Mouse (Mus musculus): ENCODE measurements at regions not wholly inside any gene's neighbourhood (a gene's known extent, or its start where the extent isn't known, plus 50 kb on each side); places are given as distances from the start of the nearest gene placed in this dataset.

GRCm38 (mm10) chr11:82588744-82589143 lies 175.4 kb downstream of the Cct6b start:
- Histone ChIP-seq H3K9me3 (replicated peaks; ENCODE audit: control insufficient read depth, insufficient read depth, low read length, poor library complexity, severe bottlenecking) (no peaks in the 10 kb centered on the region), H3K27ac (ENCODE audit: insufficient read depth, low read length) (no peak overlapping the region), H3K9ac (ENCODE audit: low read depth, poor library complexity, severe bottlenecking) (no peak overlapping the region), H3K4me1 (ENCODE audit: control insufficient read depth, insufficient read depth, low read length) (no peaks in the 10 kb centered on the region), H3K4me3 (ENCODE audit: low read depth, low read length) (no peak overlapping the region), H3K27me3 (ENCODE audit: control insufficient read depth, insufficient read depth, low read length, poor library complexity, severe bottlenecking) (no peaks in the 10 kb centered on the region), H3K36me3 (ENCODE audit: control insufficient read depth, insufficient read depth, low read length, poor library complexity, severe bottlenecking) (no peaks in the 10 kb centered on the region)
- TF ChIP-seq CTCF (IDR thresholded peaks at IDR 0.05; ENCODE audit: low read depth, low read length) (no peak), EP300 (IDR thresholded peaks at IDR 0.05; ENCODE audit: insufficient read depth, low read depth, low read length) (no peak), POLR2A (IDR thresholded peaks at IDR 0.05; ENCODE audit: insufficient read depth, low read length) (no peak)

DNA sequence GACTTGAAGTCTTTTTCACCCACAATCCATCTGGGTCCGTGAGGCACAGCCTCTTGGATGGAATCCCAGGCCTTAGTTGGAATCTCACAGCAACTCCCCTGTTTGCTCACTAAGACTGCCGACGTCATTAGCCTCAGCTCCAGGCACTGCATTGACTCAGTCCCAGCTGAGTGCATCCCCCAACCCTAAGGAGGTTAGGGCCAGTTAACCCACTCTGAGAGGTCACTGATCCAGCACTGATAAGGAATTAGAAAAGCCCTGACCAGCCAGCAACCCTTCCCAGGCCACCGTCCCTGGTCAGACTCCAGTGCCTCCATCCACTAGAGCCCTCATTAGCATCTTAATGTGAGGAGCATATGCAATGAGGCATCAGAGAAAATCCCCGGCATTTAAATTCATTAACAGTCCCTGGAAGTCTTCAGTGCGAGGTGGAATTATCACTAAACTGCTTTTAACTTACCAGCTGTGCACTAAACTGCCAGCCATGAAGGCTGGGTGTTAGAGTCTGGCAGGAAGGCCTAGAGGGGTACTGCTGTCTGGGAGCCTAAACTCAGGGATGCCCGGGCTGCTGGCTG lies 184.2 kb downstream of the Cct6b start:
- Histone ChIP-seq H3K9ac (ENCODE audit: low read depth, poor library complexity, severe bottlenecking) (no peak overlapping the region), H3K27me3 (ENCODE audit: control insufficient read depth, insufficient read depth, low read length, poor library complexity, severe bottlenecking) (0 out of 2 replicates have a peak, but pooled peaks cover 2% of the 10 kb centered on the region), H3K4me3 (ENCODE audit: low read depth, low read length) (no peak overlapping the region), H3K36me3 (ENCODE audit: control insufficient read depth, insufficient read depth, low read length, poor library complexity, severe bottlenecking) (no peaks in the 10 kb centered on the region), H3K4me1 (ENCODE audit: control insufficient read depth, insufficient read depth, low read length) (no peaks in the 10 kb centered on the region), H3K27ac (ENCODE audit: insufficient read depth, low read length) (no peak overlapping the region), H3K9me3 (replicated peaks; ENCODE audit: control insufficient read depth, insufficient read depth, low read length, poor library complexity, severe bottlenecking) (no peaks in the 10 kb centered on the region)
- no peak for TF ChIP-seq POLR2A (IDR thresholded peaks at IDR 0.05; ENCODE audit: insufficient read depth, low read length)
- TF ChIP-seq CTCF (IDR thresholded peaks at IDR 0.05; ENCODE audit: low read depth, low read length): no peak
- TF ChIP-seq EP300 (IDR thresholded peaks at IDR 0.05; ENCODE audit: insufficient read depth, low read depth, low read length): no peak

DNA sequence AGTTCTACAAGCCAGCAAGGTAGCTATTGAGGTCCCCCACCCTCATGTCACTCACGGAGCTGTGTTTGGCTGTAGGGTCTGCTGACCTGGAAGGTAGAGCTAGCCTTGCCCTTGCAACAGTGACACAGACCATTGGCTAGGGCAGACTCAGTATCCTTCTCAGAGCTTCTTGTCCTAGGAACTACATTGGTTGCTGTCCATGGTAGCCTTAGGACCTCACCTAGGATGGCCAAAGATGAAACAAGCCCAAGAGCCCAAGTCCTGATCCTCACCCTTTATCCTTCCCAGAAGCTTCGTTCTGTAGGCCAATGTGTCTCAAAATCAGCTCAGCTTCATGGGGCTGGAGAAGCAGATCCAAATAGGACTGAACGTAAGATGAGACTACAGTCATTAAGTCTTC lies 187.3 kb downstream of the Tmem132e start:
- H3K9ac ChIP-seq (ENCODE audit: low read depth, poor library complexity, severe bottlenecking): no peak overlapping the region
- H3K9me3 ChIP-seq (replicated peaks; ENCODE audit: control insufficient read depth, insufficient read depth, low read length, poor library complexity, severe bottlenecking): no peaks in the 10 kb centered on the region
- H3K27ac ChIP-seq (ENCODE audit: insufficient read depth, low read length): no peak overlapping the region
- H3K4me1 ChIP-seq (ENCODE audit: control insufficient read depth, insufficient read depth, low read length): no peaks in the 10 kb centered on the region
- H3K27me3 ChIP-seq (ENCODE audit: control insufficient read depth, insufficient read depth, low read length, poor library complexity, severe bottlenecking): no peaks in the 10 kb centered on the region
- H3K36me3 ChIP-seq (ENCODE audit: control insufficient read depth, insufficient read depth, low read length, poor library complexity, severe bottlenecking): no peaks in the 10 kb centered on the region
- no peak overlapping the region for H3K4me3 ChIP-seq (ENCODE audit: low read depth, low read length)
- TF ChIP-seq POLR2A (IDR thresholded peaks at IDR 0.05; ENCODE audit: insufficient read depth, low read length): no peak
- TF ChIP-seq EP300 (IDR thresholded peaks at IDR 0.05; ENCODE audit: insufficient read depth, low read depth, low read length): no peak
- no peak for TF ChIP-seq CTCF (IDR thresholded peaks at IDR 0.05; ENCODE audit: low read depth, low read length)

DNA sequence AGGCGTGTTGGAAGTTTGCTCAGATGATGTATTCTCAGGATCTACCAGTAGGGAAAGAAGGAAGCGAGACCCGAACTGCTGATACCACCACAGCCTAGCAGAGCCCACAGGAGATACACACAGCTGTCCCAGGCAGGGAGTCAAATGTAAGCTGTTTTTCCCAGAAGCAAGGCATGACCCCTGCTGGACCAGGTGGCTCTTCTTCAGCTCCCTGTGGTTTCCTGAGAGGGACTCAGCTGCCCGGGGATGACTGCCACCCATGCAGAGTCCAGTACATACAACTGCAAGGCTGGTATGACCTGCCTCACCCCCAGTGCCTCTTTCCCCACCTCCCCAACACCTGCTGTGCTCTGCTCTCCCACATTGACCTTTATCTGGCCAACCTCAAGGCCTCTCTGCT lies 184.4 kb downstream of the Tmem132e start:
- Histone ChIP-seq H3K27ac (ENCODE audit: insufficient read depth, low read length) (no peak overlapping the region), H3K4me3 (ENCODE audit: low read depth, low read length) (no peak overlapping the region), H3K4me1 (ENCODE audit: control insufficient read depth, insufficient read depth, low read length) (no peaks in the 10 kb centered on the region), H3K36me3 (ENCODE audit: control insufficient read depth, insufficient read depth, low read length, poor library complexity, severe bottlenecking) (no peaks in the 10 kb centered on the region), H3K9me3 (replicated peaks; ENCODE audit: control insufficient read depth, insufficient read depth, low read length, poor library complexity, severe bottlenecking) (no peaks in the 10 kb centered on the region), H3K27me3 (ENCODE audit: control insufficient read depth, insufficient read depth, low read length, poor library complexity, severe bottlenecking) (no peaks in the 10 kb centered on the region), H3K9ac (ENCODE audit: low read depth, poor library complexity, severe bottlenecking) (no peak overlapping the region)
- TF ChIP-seq CTCF (IDR thresholded peaks at IDR 0.05; ENCODE audit: low read depth, low read length) (no peak), EP300 (IDR thresholded peaks at IDR 0.05; ENCODE audit: insufficient read depth, low read depth, low read length) (no peak), POLR2A (IDR thresholded peaks at IDR 0.05; ENCODE audit: insufficient read depth, low read length) (no peak)

DNA sequence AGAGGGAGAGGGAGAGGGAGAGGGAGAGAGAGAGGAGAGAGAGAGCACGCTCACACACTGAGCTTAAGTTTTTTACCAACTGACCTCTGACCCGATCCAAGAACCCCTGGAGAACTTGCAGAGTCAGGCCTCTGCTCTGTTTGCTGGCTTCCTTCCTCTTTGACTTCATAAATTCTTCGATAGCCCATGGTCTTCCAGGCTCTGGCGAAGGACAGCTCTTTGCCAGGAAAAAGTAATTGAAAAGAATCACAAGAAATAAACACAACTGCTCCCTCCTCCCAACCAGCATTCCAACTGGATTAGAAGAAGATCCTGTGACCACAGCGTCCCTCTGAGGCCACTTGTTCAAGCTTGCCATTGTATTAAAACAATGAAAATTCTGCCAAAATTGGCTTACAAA lies 182.8 kb downstream of the Tmem132e start:
- H3K4me3 ChIP-seq (ENCODE audit: low read depth, low read length): no peak overlapping the region
- no peaks in the 10 kb centered on the region for H3K9me3 ChIP-seq (replicated peaks; ENCODE audit: control insufficient read depth, insufficient read depth, low read length, poor library complexity, severe bottlenecking)
- H3K4me1 ChIP-seq (ENCODE audit: control insufficient read depth, insufficient read depth, low read length): no peaks in the 10 kb centered on the region
- H3K27me3 ChIP-seq (ENCODE audit: control insufficient read depth, insufficient read depth, low read length, poor library complexity, severe bottlenecking): no peaks in the 10 kb centered on the region
- H3K9ac ChIP-seq (ENCODE audit: low read depth, poor library complexity, severe bottlenecking): no peak overlapping the region
- TF ChIP-seq POLR2A (IDR thresholded peaks at IDR 0.05; ENCODE audit: insufficient read depth, low read length) (no peak), CTCF (IDR thresholded peaks at IDR 0.05; ENCODE audit: low read depth, low read length) (no peak), EP300 (IDR thresholded peaks at IDR 0.05; ENCODE audit: insufficient read depth, low read depth, low read length) (no peak)
- H3K36me3 ChIP-seq (ENCODE audit: control insufficient read depth, insufficient read depth, low read length, poor library complexity, severe bottlenecking): no peaks in the 10 kb centered on the region
- no peak overlapping the region for H3K27ac ChIP-seq (ENCODE audit: insufficient read depth, low read length)

- H3K27me3 ChIP-seq (ENCODE audit: control insufficient read depth, insufficient read depth, low read length, poor library complexity, severe bottlenecking): no peaks in the 10 kb centered on the region
- H3K27ac ChIP-seq (ENCODE audit: insufficient read depth, low read length): no peak overlapping the region
- H3K36me3 ChIP-seq (ENCODE audit: control insufficient read depth, insufficient read depth, low read length, poor library complexity, severe bottlenecking): no peaks in the 10 kb centered on the region
- no peak overlapping the region for H3K4me3 ChIP-seq (ENCODE audit: low read depth, low read length)
- H3K9ac ChIP-seq (ENCODE audit: low read depth, poor library complexity, severe bottlenecking): no peak overlapping the region
- no peaks in the 10 kb centered on the region for H3K4me1 ChIP-seq (ENCODE audit: control insufficient read depth, insufficient read depth, low read length)
- H3K9me3 ChIP-seq (replicated peaks; ENCODE audit: control insufficient read depth, insufficient read depth, low read length, poor library complexity, severe bottlenecking): no peaks in the 10 kb centered on the region
- no peak for TF ChIP-seq POLR2A (IDR thresholded peaks at IDR 0.05; ENCODE audit: insufficient read depth, low read length)
- TF ChIP-seq EP300 (IDR thresholded peaks at IDR 0.05; ENCODE audit: insufficient read depth, low read depth, low read length): no peak
- TF ChIP-seq CTCF (IDR thresholded peaks at IDR 0.05; ENCODE audit: low read depth, low read length): no peak
Observed at GRCm38 (mm10) chr11:82569819-82570218, 181.1 kb downstream of the Tmem132e start.
